Comparison of ENCODE assay signal across 26 mouse cellular contexts in the genomic region with DNA sequence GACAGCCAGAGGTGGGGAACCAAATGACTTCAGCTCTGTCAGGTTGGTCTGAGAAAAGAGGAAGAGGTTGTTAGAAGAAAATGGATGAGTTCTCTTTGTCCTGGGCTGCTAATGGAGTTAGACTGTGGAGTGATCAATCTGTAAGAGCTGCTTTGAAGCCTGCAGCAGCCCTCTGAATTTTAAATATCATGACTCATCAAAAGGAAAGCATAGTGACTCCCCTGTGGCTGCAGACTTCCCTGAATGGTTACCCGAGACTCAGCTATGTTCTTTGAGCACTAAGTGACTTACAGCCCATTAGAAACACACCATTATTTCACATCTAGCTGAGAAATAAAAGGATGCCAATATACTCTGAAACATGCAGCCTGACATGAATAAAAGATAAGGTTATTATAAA.
DNase-seq lines count a peak whose midpoint lies in the region; ATAC-seq and TF ChIP-seq lines count a peak whose summit lies in the region.
"Had no signal": no experiment of that assay in that cellular context is flagged by ENCODE, and none has a peak within 500 bp of the region (broad histone marks: within the 10 kb centered on the region; RNA-seq: fewer than 3 reads in every experiment).

No protein-coding gene starts in this region.

- 12% methylated on average over 1 of the region's 1 CpGs for WGBS in hindbrain, embryonic 14.5 days
- 31% methylated on average over 1 of the region's 1 CpGs for WGBS in hindbrain, embryonic 16.5 days
- WGBS in hindbrain, postnatal 0 days: 32% methylated on average over 1 of the region's 1 CpGs
- WGBS in neural tube, embryonic 14.5 days: 10% methylated on average over 1 of the region's 1 CpGs

- peak; percentile 3 for DNase-seq in embryo, embryonic 10.5 days (ENCODE audit: low spot score)
- DNase-seq in embryo, embryonic 10 days (ENCODE audit: low spot score): no peak
- DNase-seq in hindbrain, embryonic 14.5 days (ENCODE audit: low spot score): peak; percentile 32
- peak; percentile 20 for DNase-seq in hindbrain, postnatal 0 days (ENCODE audit: low spot score)
- DNase-seq in kidney, postnatal 10 days: no peak
- no peak for DNase-seq in left cerebral cortex, postnatal 14 days (ENCODE audit: low spot score in 2 of 2)
- DNase-seq: adrenal gland, postnatal 10 days; cerebellum, adult 11-12 months; cerebellum, postnatal 14 days; heart, postnatal 14 days; kidney, adult 8-10 months; lung, adult 18-20 months; lung, postnatal 14 days; right cerebral cortex, postnatal 14 days; spleen, adult 18-20 months; thymus, adult 18-20 months; thymus, postnatal 4 days had no signal

- ATAC-seq in hindbrain, embryonic 14.5 days (ENCODE audit: low FRiP score): no peak
- ATAC-seq in hindbrain, embryonic 16.5 days: no peak
- ATAC-seq in hindbrain, postnatal 0 days: no peak
- peak; percentile 69; the same call in 1 of the 2 replicates for ATAC-seq in neural tube, embryonic 14.5 days (ENCODE audit: low read depth)
- ATAC-seq: inflammation-experienced regulatory T-cells, adult 6 months; Patski had no signal

- no peak overlapping the region for H3K4me2 ChIP-seq in hindbrain, embryonic 14.5 days (replicated peaks)
- H3K4me2 ChIP-seq in hindbrain, embryonic 16.5 days (ENCODE audit: low read length): no peak overlapping the region
- no peak overlapping the region for H3K4me2 ChIP-seq in hindbrain, postnatal 0 days (ENCODE audit: low read depth, low read length)
- H3K4me2 ChIP-seq in neural tube, embryonic 14.5 days (ENCODE audit: low read depth, low read length): no peak overlapping the region
- H3K4me2 ChIP-seq: embryonic facial prominence, embryonic 15.5 days; heart, embryonic 12.5 days; liver, embryonic 11.5 days had no signal

- TF ChIP-seq CTCF in hindbrain, postnatal 0 days (IDR thresholded peaks at IDR 0.05; ENCODE audit: low read depth): no peak

- H3K9ac ChIP-seq in hindbrain, embryonic 14.5 days: no peak overlapping the region
- no peak overlapping the region for H3K9ac ChIP-seq in hindbrain, embryonic 16.5 days (ENCODE audit: low read depth, low read length)
- no peak overlapping the region for H3K9ac ChIP-seq in hindbrain, postnatal 0 days (replicated peaks; ENCODE audit: low read length)
- no peak overlapping the region for H3K9ac ChIP-seq in neural tube, embryonic 14.5 days (replicated peaks; ENCODE audit: low read depth, low read length)
- H3K9ac ChIP-seq: embryonic facial prominence, embryonic 15.5 days; heart, embryonic 12.5 days had no signal

- H3K27ac ChIP-seq in hindbrain, embryonic 14.5 days: peak overlapping the region; percentile 10; the same call in 1 of the 2 replicates
- H3K27ac ChIP-seq in hindbrain, embryonic 16.5 days (ENCODE audit: low read depth, low read length): no peak overlapping the region
- no peak overlapping the region for H3K27ac ChIP-seq in hindbrain, postnatal 0 days
- H3K27ac ChIP-seq in neural tube, embryonic 14.5 days (ENCODE audit: low read depth, low read length): peak overlapping the region; percentile 28; the same call in 1 of the 2 replicates
- H3K27ac ChIP-seq: embryonic facial prominence, embryonic 15.5 days; left cerebral cortex, adult 2 months had no signal

- H3K4me1 ChIP-seq in hindbrain, embryonic 14.5 days (replicated peaks; ENCODE audit: control insufficient read depth, insufficient read depth, low read length): no peaks in the 10 kb centered on the region
- peaks cover 5% of the 10 kb centered on the region for H3K4me1 ChIP-seq in hindbrain, embryonic 16.5 days (ENCODE audit: control insufficient read depth, insufficient read depth, low read depth, low read length)
- H3K4me1 ChIP-seq in hindbrain, postnatal 0 days (ENCODE audit: insufficient read depth, low read length): no peaks in the 10 kb centered on the region
- peaks cover 4% of the 10 kb centered on the region; the same call in 1 of the 2 replicates for H3K4me1 ChIP-seq in neural tube, embryonic 14.5 days (ENCODE audit: control insufficient read depth, insufficient read depth, low read length)
- H3K4me1 ChIP-seq: embryonic facial prominence, embryonic 15.5 days; heart, embryonic 12.5 days; megakaryocyte, embryonic 14.5 days had no signal

- H3K4me3 ChIP-seq in hindbrain, embryonic 14.5 days (replicated peaks; ENCODE audit: low read length): no peak overlapping the region
- no peak overlapping the region for H3K4me3 ChIP-seq in hindbrain, embryonic 16.5 days (ENCODE audit: low read length)
- no peak overlapping the region for H3K4me3 ChIP-seq in hindbrain, postnatal 0 days (ENCODE audit: low read length)
- H3K4me3 ChIP-seq in neural tube, embryonic 14.5 days (ENCODE audit: low read depth, low read length): no peak overlapping the region
- H3K4me3 ChIP-seq: embryonic facial prominence, embryonic 15.5 days; heart, embryonic 12.5 days; left cerebral cortex, adult 2 months; megakaryocyte, embryonic 14.5 days had no signal

- H3K36me3 ChIP-seq in hindbrain, embryonic 14.5 days (replicated peaks; ENCODE audit: control insufficient read depth, insufficient read depth): no peaks in the 10 kb centered on the region
- H3K36me3 ChIP-seq in hindbrain, embryonic 16.5 days (ENCODE audit: control insufficient read depth, insufficient read depth, low read length): no peaks in the 10 kb centered on the region
- H3K36me3 ChIP-seq in hindbrain, postnatal 0 days (ENCODE audit: insufficient read depth, low read length): no peaks in the 10 kb centered on the region
- no peaks in the 10 kb centered on the region for H3K36me3 ChIP-seq in neural tube, embryonic 14.5 days (ENCODE audit: control insufficient read depth, insufficient read depth, low read length)
- H3K36me3 ChIP-seq: embryonic facial prominence, embryonic 15.5 days; heart, embryonic 12.5 days had no signal

- intact Hi-C loops in left cerebral cortex, postnatal 14 days (cut with DNase I): no loop called here

- H3K9me3 ChIP-seq in hindbrain, embryonic 14.5 days (ENCODE audit: control insufficient read depth, low read length): no peaks in the 10 kb centered on the region
- H3K9me3 ChIP-seq in hindbrain, embryonic 16.5 days (ENCODE audit: control insufficient read depth, low read length): no peaks in the 10 kb centered on the region
- no peaks in the 10 kb centered on the region for H3K9me3 ChIP-seq in hindbrain, postnatal 0 days (ENCODE audit: low read length)
- H3K9me3 ChIP-seq in neural tube, embryonic 14.5 days (ENCODE audit: control insufficient read depth, low read length): no peaks in the 10 kb centered on the region
- H3K9me3 ChIP-seq: embryonic facial prominence, embryonic 15.5 days; heart, embryonic 12.5 days; megakaryocyte, embryonic 14.5 days had no signal

- no peaks in the 10 kb centered on the region for H3K27me3 ChIP-seq in hindbrain, embryonic 14.5 days (ENCODE audit: control insufficient read depth, insufficient read depth, low read length)
- no peaks in the 10 kb centered on the region for H3K27me3 ChIP-seq in hindbrain, embryonic 16.5 days (replicated peaks; ENCODE audit: control insufficient read depth, insufficient read depth, low read length)
- no peaks in the 10 kb centered on the region for H3K27me3 ChIP-seq in hindbrain, postnatal 0 days (ENCODE audit: insufficient read depth, low read length)
- no peaks in the 10 kb centered on the region for H3K27me3 ChIP-seq in neural tube, embryonic 14.5 days (ENCODE audit: control insufficient read depth, insufficient read depth, low read length)
- H3K27me3 ChIP-seq: embryonic facial prominence, embryonic 15.5 days; heart, embryonic 12.5 days; megakaryocyte, embryonic 14.5 days had no signal

Comparison
In these comparisons a context has a peak if more than half of its experiments do, and no peak if none do; other contexts are left out.
1. DNase-seq: peak in embryo, embryonic 10.5 days (single experiment), hindbrain, embryonic 14.5 days (single experiment) and hindbrain, postnatal 0 days (single experiment); none in embryo, embryonic 10 days (single experiment), kidney, postnatal 10 days (single experiment) and left cerebral cortex, postnatal 14 days (0 of 2).
2. H3K27ac ChIP-seq: peak in hindbrain, embryonic 14.5 days (single experiment) and neural tube, embryonic 14.5 days (single experiment); none in hindbrain, embryonic 16.5 days (single experiment) and hindbrain, postnatal 0 days (single experiment).